Mouse (Mus musculus) liver, adult 2 months (tissue): ENCODE data around the gene Dtx3l. TPM values are rescaled to one million over a fixed set of nuclear protein-coding genes. Genes with fewer than 3 reads are reported as not detected.

Experiments used
- DNase-seq: peaks from one replicate; pipeline ENCODE4 v3.0.0-alpha.2; 2011; ENCODE audit warnings: low read depth, low spot score; ENCODE audit errors: extremely low read depth
- H3K27ac ChIP-seq: fragments of 200-500 bp; replicated peaks from 2 replicates; pipeline ENCODE4 v1.5.1; 2012; ENCODE audit warnings: low read depth, mild to moderate bottlenecking, control low read depth, inconsistent platforms, low read length; ENCODE audit not compliant: insufficient read depth
- H3K27me3 ChIP-seq: fragments of 200-500 bp; 2 replicates; pipeline ENCODE4 v1.6.1; 2012; ENCODE audit warnings: mild to moderate bottlenecking, moderate library complexity, low read length, inconsistent platforms; ENCODE audit not compliant: control insufficient read depth, insufficient read depth
- H3K36me3 ChIP-seq: fragments of 200-500 bp; 2 replicates; pipeline ENCODE4 v1.6.1; 2012; ENCODE audit warnings: low read length, inconsistent platforms; ENCODE audit not compliant: control insufficient read depth, insufficient read depth
- H3K4me1 ChIP-seq: fragments of 200-500 bp; 2 replicates; pipeline ENCODE4 v1.6.1; 2011; ENCODE audit warnings: low read length; ENCODE audit not compliant: control insufficient read depth, insufficient read depth
- H3K4me3 ChIP-seq: fragments of 200-500 bp; 2 replicates; pipeline ENCODE4 v1.5.1; 2011; ENCODE audit warnings: low read depth, mild to moderate bottlenecking, control low read depth, low read length, moderate library complexity; ENCODE audit not compliant: insufficient read depth
- H3K79me2 ChIP-seq: fragments of 200-500 bp; 2 replicates; pipeline ENCODE4 v1.6.1; 2012; ENCODE audit warnings: inconsistent platforms, mild to moderate bottlenecking, low read length, moderate library complexity; ENCODE audit not compliant: control insufficient read depth, insufficient read depth
- H3K9ac ChIP-seq: fragments of 200-500 bp; 2 replicates; pipeline ENCODE4 v1.6.1; 2012; ENCODE audit warnings: low read depth, mild to moderate bottlenecking, control low read depth, inconsistent platforms, low read length
- CTCF ChIP-seq: fragments of 200-500 bp; IDR thresholded peaks from 2 replicates; pipeline ENCODE4 v1.5.1; 2011; ENCODE audit warnings: low read depth, low read length, control low read depth
- POLR2A ChIP-seq: fragments of 200-500 bp; IDR thresholded peaks from 2 replicates; pipeline ENCODE4 v1.6.1; 2011; ENCODE audit warnings: low read length, control low read depth; ENCODE audit not compliant: insufficient read depth; ENCODE audit errors: extremely low read depth
- WGBS: fragments of 180-500 bp; shearing (Covaris S2); methylation state at CpG from one replicate; pipeline ENCODE4 v1.1.7; 2018; 5-methylcytosine and 5-hydroxymethylcytosine counted together
- polyA plus RNA-seq: library from polyadenylated mRNA; depleted of rRNA; stranded (reverse); fragments of >200 nt; gene quantifications from 2 replicates; pipeline ENCODE4 v1.2.3, GENCODE M21; 2012; rRNA removed
- total RNA-seq: library from RNA; depleted of rRNA; stranded (reverse); fragments of >200 nt; gene quantifications from 2 replicates; pipeline ENCODE4 v1.2.3, GENCODE M21; 2014; rRNA removed

The Dtx3l gene
- total RNA-seq (26.0 and 31.6 TPM in 2 replicates), polyA plus RNA-seq (11.2 and 12.2 TPM in 2 replicates)

DNA sequence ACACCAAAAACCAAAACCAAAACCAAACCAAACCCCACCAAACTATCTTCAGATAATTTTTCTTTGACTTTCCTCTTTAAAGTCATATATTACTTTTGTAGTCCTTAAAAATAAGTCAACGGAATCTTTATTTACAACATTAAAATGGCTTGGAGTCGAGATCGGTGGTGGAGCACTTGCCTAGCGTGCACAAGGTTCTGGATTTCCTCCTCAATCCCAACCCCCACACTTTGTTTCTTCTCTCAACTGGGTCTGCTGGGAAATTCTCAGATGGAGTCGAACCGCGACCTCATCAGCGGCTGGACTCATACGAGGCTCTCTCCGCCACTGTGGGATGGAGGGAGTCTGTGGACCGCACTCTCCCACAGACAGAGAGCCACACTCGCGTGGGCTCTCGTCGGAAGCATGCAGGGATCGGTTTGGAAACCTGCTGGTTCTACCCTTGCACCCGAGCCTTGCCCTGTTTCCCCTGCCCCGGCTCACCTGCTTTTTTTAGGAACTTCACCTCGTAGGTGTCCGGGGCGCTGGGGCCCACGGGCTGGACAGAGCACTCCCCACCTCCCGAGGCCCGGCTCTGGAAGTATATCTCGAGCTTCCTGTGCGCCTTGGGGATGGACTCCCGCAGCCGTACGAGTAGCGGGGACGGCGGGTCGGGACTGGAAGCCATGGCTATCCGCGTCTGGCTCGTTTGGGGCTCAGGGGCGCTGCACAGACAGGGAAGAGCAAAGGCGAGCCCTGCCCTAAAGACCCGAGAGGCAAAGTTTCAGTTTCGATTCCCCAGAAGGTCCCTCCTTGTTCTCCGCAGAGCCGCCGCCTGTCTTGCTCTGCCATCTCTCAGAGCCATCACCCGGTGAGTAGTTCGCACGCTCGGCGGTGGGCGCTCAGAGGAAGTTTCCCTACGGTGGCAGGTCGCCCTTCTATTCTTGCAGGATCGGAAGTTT is at the start of gene Dtx3l, which contains the start of gene Parp9:
Gene Dtx3l, minus strand, starts transcription at position 941 of the 941 bp plus-strand sequence.
Gene Parp9, plus strand, starts transcription at position 260 of the 941 bp plus-strand sequence.
- TF ChIP-seq CTCF (no peak), POLR2A (peak; percentile 62; the same call in 1 of the 2 replicates)
- whole genome bisulfite sequencing, result under 1% methylated on average over 52 of the region's 52 CpGs
- no peaks in the 10 kb centered on the region for H3K27me3 ChIP-seq
- peaks cover 21% of the 10 kb centered on the region; the same call in 1 of the 2 replicates for H3K79me2 ChIP-seq
- DNase-seq, result peak; percentile 80
- peaks cover 34% of the 10 kb centered on the region for H3K36me3 ChIP-seq
- peaks cover 15% of the 10 kb centered on the region for H3K4me1 ChIP-seq
- peak within 1 kb of the TSS; percentile 89 for H3K9ac ChIP-seq
- H3K4me3 ChIP-seq, result peak within 1 kb of the TSS; percentile 67
- peak within 1 kb of the TSS; percentile 87 for H3K27ac ChIP-seq

DNA sequence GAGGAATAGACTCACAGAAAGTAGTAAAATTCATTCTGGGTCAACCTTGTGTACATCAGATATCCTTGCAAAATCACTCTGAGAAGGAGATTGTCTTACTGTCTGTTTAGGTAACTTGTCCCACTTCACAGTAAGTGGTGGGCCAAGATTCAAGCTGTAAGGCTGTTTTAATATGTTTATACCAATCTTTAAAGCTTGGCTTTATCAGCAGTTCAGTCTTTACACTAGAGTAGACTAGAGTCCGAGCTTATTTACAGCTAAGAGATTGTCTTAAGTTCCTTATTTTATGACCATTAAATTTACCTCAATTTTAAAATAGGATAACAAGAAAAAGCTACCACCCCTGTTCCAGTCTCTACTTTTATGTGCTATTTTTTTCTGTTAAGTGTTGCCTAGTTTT is 49.0 kb upstream of the Dtx3l start:
- no peak for DNase-seq
- TF ChIP-seq CTCF (no peak), POLR2A (no peak)
- no peaks in the 10 kb centered on the region for H3K36me3 ChIP-seq
- peaks cover 3% of the 10 kb centered on the region; the same call in 1 of the 2 replicates for H3K4me1 ChIP-seq
- H3K79me2 ChIP-seq, result peaks cover 26% of the 10 kb centered on the region; the same call in 1 of the 2 replicates
- H3K27me3 ChIP-seq, result no peaks in the 10 kb centered on the region
- no peak overlapping the region for H3K4me3 ChIP-seq
- 62% methylated on average over 1 of the region's 1 CpGs for WGBS
- H3K9ac ChIP-seq, result no peak overlapping the region
- no peak overlapping the region for H3K27ac ChIP-seq

DNA sequence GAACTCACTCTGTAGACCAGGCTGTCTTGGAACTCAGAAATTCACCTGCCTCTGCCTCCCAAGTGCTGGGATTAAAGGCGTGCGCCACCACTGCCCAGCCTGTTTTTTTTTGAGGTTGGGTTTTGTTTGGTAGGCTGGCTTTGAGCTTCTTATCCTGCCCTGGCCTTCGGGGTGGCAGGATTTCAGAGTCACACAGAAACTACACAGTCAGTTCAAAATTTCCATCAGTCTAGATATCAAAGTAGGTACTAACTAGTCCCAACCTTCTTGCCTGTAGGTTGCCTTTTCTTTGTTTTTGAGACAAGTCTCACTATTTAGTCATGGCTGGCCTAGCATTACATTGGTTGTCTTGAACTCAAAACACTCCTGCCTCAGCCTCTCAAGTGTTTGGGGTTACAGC is 45.5 kb upstream of the Dtx3l start:
- Histone ChIP-seq H3K27me3 (no peaks in the 10 kb centered on the region), H3K9ac (no peak overlapping the region), H3K36me3 (no peaks in the 10 kb centered on the region), H3K27ac (no peak overlapping the region), H3K79me2 (peaks cover 21% of the 10 kb centered on the region; the same call in 1 of the 2 replicates), H3K4me1 (peaks cover 3% of the 10 kb centered on the region; the same call in 1 of the 2 replicates), H3K4me3 (no peak overlapping the region)
- no peak for DNase-seq
- 22% methylated on average over 3 of the region's 3 CpGs for WGBS
- no peak for TF ChIP-seq CTCF
- TF ChIP-seq POLR2A, result no peak

DNA sequence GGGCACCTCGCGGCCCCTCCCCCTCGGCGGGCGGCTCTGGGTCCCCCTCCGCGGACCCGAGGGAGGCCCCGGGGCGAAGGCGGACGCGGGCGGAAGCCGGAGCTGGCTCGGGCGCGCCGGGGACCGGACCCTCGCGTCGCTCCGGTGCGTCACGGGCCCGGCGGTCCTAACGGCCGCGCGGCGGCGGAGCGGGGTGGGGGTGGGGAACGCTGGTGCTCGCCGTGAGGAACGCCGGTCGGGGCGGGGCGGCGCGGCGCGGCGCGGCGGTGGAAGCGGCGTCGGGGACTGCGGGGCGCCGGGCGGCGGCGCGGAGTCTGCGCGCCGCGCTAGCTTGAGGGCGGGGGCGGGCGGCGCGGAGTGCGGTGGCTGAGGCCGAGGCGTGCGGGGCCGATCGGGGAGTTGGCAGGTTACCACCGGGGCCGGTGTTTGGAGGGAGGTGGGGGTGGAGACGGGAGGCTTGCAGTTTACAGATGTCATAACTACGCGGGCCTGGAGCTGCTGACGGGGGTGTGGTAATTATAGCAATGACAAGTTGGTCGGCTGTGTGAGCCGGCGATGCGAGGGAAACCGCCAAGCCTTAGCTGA is 44.7 kb upstream of the Dtx3l start:
- H3K9ac ChIP-seq, result peak overlapping the region; percentile 96
- peaks cover 20% of the 10 kb centered on the region; the same call in 1 of the 2 replicates for H3K79me2 ChIP-seq
- H3K36me3 ChIP-seq, result no peaks in the 10 kb centered on the region
- peak; percentile 63 for DNase-seq
- H3K4me1 ChIP-seq, result peaks cover 3% of the 10 kb centered on the region; the same call in 1 of the 2 replicates
- H3K27me3 ChIP-seq, result no peaks in the 10 kb centered on the region
- peak overlapping the region; percentile 97 for H3K4me3 ChIP-seq
- WGBS, result 1% methylated on average over 80 of the region's 86 CpGs
- TF ChIP-seq CTCF (no peak), POLR2A (no peak)
- H3K27ac ChIP-seq, result peak overlapping the region; percentile 88

DNA sequence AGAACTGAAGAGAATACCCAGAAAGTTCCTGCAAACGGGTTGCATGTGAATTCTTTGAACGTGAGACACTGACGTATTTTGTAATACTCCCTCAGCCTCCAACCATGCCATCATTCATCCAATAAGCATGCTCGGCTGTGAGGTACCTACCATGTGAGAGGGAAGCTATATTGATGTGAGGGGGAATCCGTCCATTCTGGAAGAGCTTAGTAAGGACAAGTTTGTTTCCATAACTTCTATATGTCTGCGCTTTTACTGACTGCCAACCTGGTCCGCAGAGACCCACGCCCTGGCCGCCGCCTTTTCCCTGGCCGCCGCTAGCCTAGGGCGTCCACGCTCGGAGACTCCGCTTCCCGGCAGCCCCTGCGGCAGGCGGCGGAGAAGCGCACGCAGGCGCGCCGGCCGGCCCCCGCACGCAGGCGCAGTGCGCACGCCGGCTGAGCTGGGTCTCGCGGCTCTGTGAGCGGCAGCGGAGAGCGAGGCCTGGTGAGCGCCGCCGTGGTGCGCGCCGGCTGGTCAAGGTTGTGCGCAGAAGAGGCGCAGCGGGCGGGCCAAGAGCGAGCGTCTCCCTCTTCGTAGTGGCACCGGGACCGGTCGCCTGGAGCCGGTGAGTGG is 44.1 kb upstream of the Dtx3l start:
- Histone ChIP-seq H3K36me3 (no peaks in the 10 kb centered on the region), H3K79me2 (peaks cover 17% of the 10 kb centered on the region; the same call in 1 of the 2 replicates), H3K4me1 (peaks cover 3% of the 10 kb centered on the region; the same call in 1 of the 2 replicates), H3K27me3 (no peaks in the 10 kb centered on the region), H3K4me3 (peak overlapping the region; percentile 97), H3K27ac (peak overlapping the region; percentile 88), H3K9ac (peak overlapping the region; percentile 96)
- TF ChIP-seq CTCF (no peak), POLR2A (peak; percentile 80)
- WGBS, result under 1% methylated on average over 54 of the region's 54 CpGs
- DNase-seq, result peak; percentile 83
